Mouse (Mus musculus): ENCODE measurements around the gene Wnt10b.
A peak's percentile ranks its signal among the peaks of the same experiment; 100 is the strongest.
"Not testable (repeated sequence)": the region's sequence is repeated elsewhere in the genome, so short reads cannot be mapped to it uniquely, and the experiment has no call there.

Wnt10b gene

GRCm38 (mm10) chr15:98772511-98773211 lies 5.3 kb downstream of the Wnt10b start:
- DNase-seq (ENCODE audit: low spot score), result no peak

- no peak for DNase-seq (ENCODE audit: low spot score)
Measured at GRCm38 (mm10) chr15:98771813-98772425, 6.0 kb downstream of the Wnt10b start.

DNA sequence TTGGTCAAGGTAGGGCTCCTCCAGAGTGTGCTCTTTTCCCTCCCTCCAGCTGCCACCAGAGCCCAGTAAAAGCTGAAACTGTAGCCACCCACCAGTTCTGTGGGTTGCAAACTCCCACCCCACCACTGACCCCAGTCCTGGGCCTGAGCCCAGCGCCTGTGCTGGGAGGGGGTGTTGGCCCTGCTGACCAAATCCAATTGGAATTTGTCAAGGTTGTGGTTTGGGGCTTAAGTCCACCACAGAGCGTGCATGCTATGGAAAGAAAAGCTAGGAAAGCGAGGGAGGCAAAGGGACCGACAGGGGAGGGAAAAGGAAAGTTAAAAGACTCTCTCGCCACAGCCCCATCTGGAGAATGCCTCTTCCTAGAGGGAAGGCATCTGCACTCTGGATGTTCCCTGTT lies 9.7 kb downstream of the Wnt10b start:
- DNase-seq (ENCODE audit: low spot score), result no peak

DNA sequence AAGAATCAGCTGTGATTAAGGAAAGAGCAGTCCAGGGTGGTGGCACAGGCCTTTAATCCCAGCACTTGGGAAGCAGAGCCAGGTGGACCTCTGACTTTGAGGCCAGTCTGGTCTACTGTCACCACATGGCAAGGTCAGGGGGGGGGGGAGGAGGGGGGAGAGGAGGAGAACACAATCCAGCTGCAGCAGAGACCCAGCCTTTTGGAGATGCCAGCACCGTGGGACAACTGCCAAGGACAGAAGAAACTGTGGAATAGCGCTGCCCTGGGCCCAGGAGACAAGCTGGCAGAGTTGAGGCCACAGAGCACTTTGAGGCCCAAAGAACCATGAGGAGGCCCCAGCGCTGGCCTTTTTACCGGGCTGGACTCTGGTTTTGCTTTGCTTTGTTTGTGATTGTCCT lies 12.0 kb downstream of the Wnt10b start:
- DNase-seq (ENCODE audit: low spot score), result no peak

DNA sequence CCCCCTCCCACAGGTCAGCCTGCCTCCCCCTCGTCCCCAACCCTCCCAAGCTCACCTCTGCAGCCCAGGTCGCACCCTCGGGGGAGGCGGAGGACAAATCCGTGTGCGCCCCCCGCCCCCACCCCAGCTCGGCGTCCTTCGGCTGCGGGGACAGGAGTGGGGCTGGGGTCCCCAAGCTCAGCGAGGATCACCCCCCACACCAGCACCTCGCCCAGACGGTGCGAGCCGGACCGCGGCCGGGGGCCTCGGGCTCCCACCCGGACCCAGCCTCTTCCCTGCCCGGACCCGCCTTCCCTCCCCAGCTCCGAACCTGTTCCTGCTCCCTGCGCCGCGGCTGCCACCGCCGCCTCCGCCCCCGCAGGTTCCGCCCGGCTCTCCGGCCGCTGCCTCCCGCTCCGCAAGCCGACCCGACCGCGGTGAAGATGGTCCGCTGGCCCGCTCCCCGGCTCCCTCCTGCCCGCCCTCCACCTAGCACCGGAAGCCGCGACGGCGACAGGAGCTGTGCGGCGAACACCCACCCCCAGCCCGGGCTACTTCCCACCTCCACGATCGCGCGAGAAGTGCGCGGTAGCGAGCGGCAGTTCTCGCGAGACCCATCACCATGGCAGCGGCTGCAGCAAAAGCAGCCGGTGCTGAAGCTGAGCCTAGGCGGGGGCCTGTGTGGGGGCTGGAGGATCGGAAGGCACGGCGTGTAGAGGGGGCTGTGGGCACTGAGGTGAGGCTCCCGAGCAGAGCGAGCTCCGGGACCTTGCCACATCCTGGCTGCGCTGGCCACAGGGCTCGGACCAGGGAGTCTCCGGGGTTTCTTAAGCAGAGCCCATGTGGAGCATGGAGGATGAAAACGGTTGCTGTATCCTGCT lies 15.1 kb downstream of the Wnt10b start, which contains the start of gene Arf3:
Gene Arf3, minus strand, starts transcription at position 545 of the 860 bp plus-strand sequence.
- peak; percentile 86 for DNase-seq (ENCODE audit: low spot score)

DNA sequence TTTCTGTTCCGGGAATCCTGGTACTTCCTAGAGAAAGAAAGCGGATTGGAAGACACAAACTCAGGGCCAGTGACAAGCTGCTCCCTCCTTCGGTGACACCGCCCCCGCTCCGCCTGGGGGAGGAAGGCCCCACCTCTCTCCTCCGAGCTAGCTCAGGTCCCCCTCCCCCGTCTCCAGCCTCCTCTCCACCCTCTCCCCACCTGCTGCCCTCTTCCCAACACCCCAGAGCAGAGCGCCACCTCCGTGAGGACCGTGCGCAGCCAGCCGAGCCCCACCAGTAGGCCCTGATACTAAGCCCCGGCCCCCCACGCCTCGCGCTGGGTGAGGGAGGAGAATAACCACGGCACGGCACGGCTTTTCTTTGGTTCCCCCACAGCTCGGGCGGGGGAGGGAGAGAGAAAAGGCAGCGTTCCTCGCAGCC lies 15.7 kb downstream of the Wnt10b start:
- DNase-seq (ENCODE audit: low spot score), result peak; percentile 35

GRCm38 (mm10) chr15:98754125-98754524 lies 23.8 kb downstream of the Wnt10b start:
- no peak for DNase-seq (ENCODE audit: low spot score)

DNA sequence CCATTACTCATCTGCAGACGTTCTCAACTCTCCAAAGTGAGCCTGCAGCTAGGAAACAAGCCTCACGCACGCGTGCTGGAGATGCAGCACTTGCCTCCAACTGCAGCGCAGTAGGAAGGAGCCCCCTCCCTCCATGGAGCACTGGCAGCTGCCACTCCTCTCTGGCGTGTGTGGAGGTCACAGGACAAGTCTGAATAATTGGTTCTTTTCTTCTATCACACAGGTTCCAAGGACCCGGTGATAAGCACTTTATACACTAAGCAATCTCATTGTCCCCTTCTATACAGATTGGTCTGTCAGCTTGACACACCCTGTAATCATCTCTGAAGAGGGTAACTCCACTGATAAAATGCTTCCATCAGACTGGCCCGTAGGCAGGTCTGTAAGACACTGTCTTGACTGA lies 24.9 kb downstream of the Wnt10b start:
- no peak for DNase-seq (ENCODE audit: low spot score)

GRCm38 (mm10) chr15:98749093-98749492 lies 28.9 kb downstream of the Wnt10b start:
- DNase-seq (ENCODE audit: low spot score), result no peak

- DNase-seq (ENCODE audit: low spot score), result no peak
Measured at GRCm38 (mm10) chr15:98747296-98747695, 30.7 kb downstream of the Wnt10b start.

DNA sequence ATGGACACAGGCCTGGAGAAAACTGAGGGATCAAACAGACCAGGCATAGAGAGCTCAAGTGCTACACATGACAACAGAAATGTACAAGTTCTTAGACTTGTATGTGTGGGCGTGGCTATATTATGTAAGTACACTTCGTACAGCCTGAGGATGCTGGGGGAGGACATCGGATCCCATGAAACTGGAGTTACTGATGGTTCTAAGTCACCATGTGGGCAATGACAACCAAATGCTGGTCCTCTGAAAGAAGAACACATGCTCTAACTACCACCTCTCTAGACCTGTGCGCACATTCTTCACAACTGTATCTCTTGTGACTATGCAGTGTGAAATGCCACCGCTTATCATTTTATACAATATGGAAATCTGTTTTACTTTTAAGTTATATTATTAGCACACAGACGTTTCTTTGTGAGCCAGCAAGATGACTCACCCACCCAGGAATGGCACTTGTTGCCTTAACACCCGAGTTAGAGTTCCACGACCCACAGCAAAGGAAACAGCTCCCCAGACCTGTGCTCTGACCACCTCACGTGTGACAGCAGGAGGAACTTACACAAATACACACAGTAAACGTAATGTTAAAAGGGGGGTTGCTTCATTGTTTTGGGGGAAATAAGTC lies 31.5 kb downstream of the Wnt10b start:
- no peak for DNase-seq (ENCODE audit: low spot score)

- DNase-seq (ENCODE audit: low spot score), result not testable (repeated sequence)
Measured at GRCm38 (mm10) chr15:98743863-98744262, 34.1 kb downstream of the Wnt10b start.

GRCm38 (mm10) chr15:98742766-98743428 lies 35.1 kb downstream of the Wnt10b start:
- no peak for DNase-seq (ENCODE audit: low spot score)

GRCm38 (mm10) chr15:98740219-98740618 lies 37.7 kb downstream of the Wnt10b start:
- DNase-seq (ENCODE audit: low spot score), result no peak

DNA sequence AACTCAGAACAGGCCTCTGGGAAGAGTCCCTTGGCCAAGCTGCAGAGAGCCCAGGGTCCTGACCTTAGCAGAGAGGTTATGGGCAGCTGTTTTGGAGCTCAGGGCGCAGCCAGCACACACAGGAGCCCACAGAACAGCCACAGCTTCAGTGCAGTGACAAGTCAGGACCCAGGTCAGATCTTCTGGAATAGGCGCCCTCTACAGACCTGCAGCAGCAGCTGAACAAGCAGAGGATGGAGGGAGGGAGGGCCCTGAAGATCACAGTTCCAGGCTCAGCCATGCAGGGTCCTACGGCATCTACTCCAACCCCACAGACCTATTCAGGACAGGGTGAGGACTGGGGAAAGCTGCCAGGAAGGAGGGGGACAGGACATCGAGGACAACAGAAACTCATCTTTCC lies 39.2 kb downstream of the Wnt10b start:
- no peak for DNase-seq (ENCODE audit: low spot score)

DNA sequence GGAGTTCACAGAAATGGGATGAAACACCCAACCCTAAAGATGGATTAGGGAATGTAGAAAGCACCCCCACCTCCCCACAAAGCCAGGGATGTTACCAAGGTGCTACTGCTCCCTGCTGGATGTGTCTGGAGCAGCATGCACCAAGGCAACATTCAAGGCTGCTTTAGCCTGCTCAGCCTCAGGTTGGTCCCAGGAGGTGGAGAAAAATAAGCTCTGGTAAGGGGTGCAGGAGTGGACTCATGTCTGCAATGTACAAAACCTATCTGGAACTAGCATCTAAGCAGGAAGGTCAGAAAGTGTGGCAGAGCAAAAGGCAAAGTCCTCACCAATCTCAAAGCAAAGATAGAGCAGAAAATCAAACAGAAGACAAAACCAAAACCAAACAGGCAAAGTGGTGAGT lies 40.1 kb downstream of the Wnt10b start:
- DNase-seq (ENCODE audit: low spot score), result no peak

DNA sequence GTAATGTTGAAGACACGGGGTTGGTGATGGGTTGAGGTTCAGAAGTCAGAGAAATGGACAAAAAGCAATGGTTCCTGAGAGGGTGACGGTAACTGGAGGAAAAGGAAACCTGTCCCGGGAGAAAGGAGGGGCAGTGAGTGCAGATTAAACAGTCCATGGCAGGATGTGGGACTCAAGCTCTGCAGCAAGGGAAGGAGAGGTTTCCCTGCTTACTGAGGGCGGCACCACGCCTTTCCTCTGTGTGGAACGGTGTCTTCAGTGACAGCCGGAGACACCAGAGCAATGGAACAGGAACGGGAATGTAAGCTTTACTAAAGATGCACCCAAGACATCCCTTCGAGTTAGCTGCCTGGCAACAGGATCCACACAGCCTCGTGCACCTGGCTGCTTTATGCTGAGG lies 41.4 kb downstream of the Wnt10b start:
- no peak for DNase-seq (ENCODE audit: low spot score)

- no peak for DNase-seq (ENCODE audit: low spot score)
Measured at GRCm38 (mm10) chr15:98733976-98734566, 43.9 kb downstream of the Wnt10b start.

DNA sequence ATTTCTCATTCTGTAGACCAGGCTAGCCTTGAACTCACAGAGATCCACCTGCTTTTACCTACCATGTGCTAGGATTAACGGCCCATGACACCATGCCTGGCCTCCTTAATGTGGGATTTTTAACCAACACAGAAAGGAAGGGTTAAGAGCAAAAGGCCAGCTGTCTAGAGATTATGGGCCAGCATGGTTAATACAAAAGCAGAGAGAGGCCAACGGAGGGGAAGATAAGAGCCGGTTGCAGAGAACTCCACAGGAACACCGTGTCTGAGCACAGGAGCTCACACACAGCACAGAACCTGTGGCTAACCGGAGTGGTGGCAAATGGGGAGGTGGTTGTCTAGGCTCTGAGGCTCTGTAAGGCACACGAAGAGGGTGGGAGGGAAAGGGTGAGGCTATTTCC lies 44.6 kb downstream of the Wnt10b start:
- no peak for DNase-seq (ENCODE audit: low spot score)

GRCm38 (mm10) chr15:98732006-98732531 lies 45.9 kb downstream of the Wnt10b start:
- no peak for DNase-seq (ENCODE audit: low spot score)

GRCm38 (mm10) chr15:98730790-98731189 lies 47.2 kb downstream of the Wnt10b start:
- DNase-seq (ENCODE audit: low spot score), result no peak
